ENCODE assay signal across 24 mouse cellular contexts in genomic region chr3:153308379-153308778, GRCm38 (mm10).
DNase-seq lines count a peak whose midpoint lies in the region; ATAC-seq and TF ChIP-seq lines count a peak whose summit lies in the region.
"Had no signal": no experiment of that assay in that cellular context is flagged by ENCODE, and none has a peak within 500 bp of the region (broad histone marks: within the 10 kb centered on the region; RNA-seq: fewer than 3 reads in every experiment).

No protein-coding gene starts in this region.

- no peak for TF ChIP-seq CTCF in CH12.LX (conservative IDR thresholded peaks at IDR 0.05 in 1 of 2, IDR thresholded peaks at IDR 0.05 in 1 of 2; ENCODE audit: low read depth in 2 of 2, low read length in 2 of 2)
- TF ChIP-seq CTCF in liver, postnatal 0 days (IDR thresholded peaks at IDR 0.05; ENCODE audit: low read depth) = no peak

- no peaks in the 10 kb centered on the region for H3K9me3 ChIP-seq in CH12.LX (replicated peaks; ENCODE audit: low read length)
- H3K9me3 ChIP-seq in liver, postnatal 0 days (ENCODE audit: low read length) = no peaks in the 10 kb centered on the region
- H3K9me3 ChIP-seq in kidney, embryonic 15.5 days (replicated peaks) = no peaks in the 10 kb centered on the region
- H3K9me3 ChIP-seq: forebrain, embryonic 13.5 days; hindbrain, embryonic 10.5 days; hindbrain, embryonic 13.5 days; intestine, embryonic 15.5 days had no signal

- H3K4me3 ChIP-seq in CH12.LX (replicated peaks in 1 of 3; ENCODE audit: low read depth in 2 of 3, low read length in 2 of 3, poor library complexity in 1 of 3) = no peak overlapping the region
- H3K4me3 ChIP-seq in liver, postnatal 0 days (ENCODE audit: low read depth, low read length) = no peak overlapping the region
- H3K4me3 ChIP-seq in kidney, embryonic 15.5 days (replicated peaks) = no peak overlapping the region
- H3K4me3 ChIP-seq: forebrain, embryonic 10.5 days; forebrain, embryonic 13.5 days; gastrocnemius, adult 2 months; hindbrain, embryonic 10.5 days; hindbrain, embryonic 13.5 days; intestine, embryonic 15.5 days had no signal

- H3K27me3 ChIP-seq in CH12.LX (replicated peaks) = no peaks in the 10 kb centered on the region
- H3K27me3 ChIP-seq in liver, postnatal 0 days (ENCODE audit: insufficient read depth, low read length) = no peaks in the 10 kb centered on the region
- no peaks in the 10 kb centered on the region for H3K27me3 ChIP-seq in kidney, embryonic 15.5 days
- H3K27me3 ChIP-seq: forebrain, embryonic 13.5 days; hindbrain, embryonic 13.5 days; intestine, embryonic 15.5 days had no signal

- peaks cover 0 to 6% of the 10 kb centered on the region in 2 experiments; a peak in 2 of 4 replicates for H3K4me1 ChIP-seq in CH12.LX (ENCODE audit: control insufficient read depth in 1 of 2, insufficient read depth in 2 of 2)
- H3K4me1 ChIP-seq in liver, postnatal 0 days (ENCODE audit: insufficient read depth) = peaks cover 3% of the 10 kb centered on the region; the same call in 1 of the 2 replicates
- peaks cover 7% of the 10 kb centered on the region; the same call in 1 of the 2 replicates for H3K4me1 ChIP-seq in kidney, embryonic 15.5 days
- H3K4me1 ChIP-seq: forebrain, embryonic 10.5 days; forebrain, embryonic 13.5 days; hindbrain, embryonic 10.5 days; intestine, embryonic 15.5 days had no signal

- no peak for TF ChIP-seq RAD21 in CH12.LX (IDR thresholded peaks at IDR 0.05; ENCODE audit: low read depth, low read length)

- in situ Hi-C loops in CH12.LX (cut with MboI; ENCODE audit: low pct_ligation_motif_present, low pct_unique_long_range_greater_than_20kb, low sequenced_read_pairs) = no loop called here

- no peaks in the 10 kb centered on the region for H3K36me3 ChIP-seq in CH12.LX (replicated peaks in 1 of 2; ENCODE audit: control insufficient read depth in 1 of 2, insufficient read depth in 1 of 2, low read length in 1 of 2)
- H3K36me3 ChIP-seq in liver, postnatal 0 days (replicated peaks; ENCODE audit: insufficient read depth, low read length) = no peaks in the 10 kb centered on the region
- H3K36me3 ChIP-seq in kidney, embryonic 15.5 days = no peaks in the 10 kb centered on the region
- H3K36me3 ChIP-seq: forebrain, embryonic 10.5 days; hindbrain, embryonic 10.5 days; hindbrain, embryonic 13.5 days; intestine, embryonic 15.5 days had no signal

- dilution Hi-C loops in CH12.LX (cut with MboI; ENCODE audit: extremely low pct_ligation_motif_present, extremely low pct_unique_long_range_greater_than_20kb, low sequenced_read_pairs) = no loop called here

- TF ChIP-seq POLR2A in CH12.LX (IDR thresholded peaks at IDR 0.05; ENCODE audit: low read depth, low read length) = no peak

- no peaks in the 10 kb centered on the region for H3K79me2 ChIP-seq in CH12.LX (replicated peaks; ENCODE audit: control insufficient read depth, extremely low read depth, insufficient read depth, poor library complexity, severe bottlenecking)

- no peak overlapping the region for H3K9ac ChIP-seq in CH12.LX (ENCODE audit: insufficient read depth, low read depth)
- H3K9ac ChIP-seq in liver, postnatal 0 days (replicated peaks) = no peak overlapping the region
- no peak overlapping the region for H3K9ac ChIP-seq in kidney, embryonic 15.5 days
- H3K9ac ChIP-seq: forebrain, embryonic 13.5 days; hindbrain, embryonic 13.5 days; intestine, embryonic 15.5 days had no signal

- 47% methylated on average over 4 of the region's 4 CpGs for WGBS in liver, postnatal 0 days (ENCODE audit: insufficient replicate concordance)
- WGBS in kidney, embryonic 15.5 days = 80% methylated on average over 4 of the region's 4 CpGs

- H3K27ac ChIP-seq in CH12.LX (ENCODE audit: insufficient read depth, low read depth) = no peak overlapping the region
- H3K27ac ChIP-seq in liver, postnatal 0 days (ENCODE audit: low read depth) = no peak overlapping the region
- H3K27ac ChIP-seq in kidney, embryonic 15.5 days = no peak overlapping the region
- H3K27ac ChIP-seq: forebrain, embryonic 10.5 days; gastrocnemius, adult 2 months; hindbrain, embryonic 10.5 days; hindbrain, embryonic 13.5 days; intestine, embryonic 15.5 days had no signal

- peak; percentile 39 to 59; a peak in 3 of 4 replicates for ATAC-seq in hematopoietic stem cell, adult 5-6 weeks (replicated peaks in 1 of 2; ENCODE audit: insufficient read depth in 1 of 2, low FRiP score in 2 of 2, low TSS enrichment in 1 of 2, low read depth in 1 of 2, poor library complexity in 2 of 2, severe bottlenecking in 2 of 2)
- no peak for ATAC-seq in liver, postnatal 0 days
- ATAC-seq in kidney, embryonic 15.5 days (replicated peaks; ENCODE audit: low FRiP score) = no peak
- ATAC-seq: forebrain, embryonic 13.5 days; forebrain, embryonic 16.5 days; hindbrain, embryonic 16.5 days; intestine, embryonic 15.5 days; Patski had no signal

- no peak overlapping the region for H3K4me2 ChIP-seq in CH12.LX (ENCODE audit: insufficient read depth, low read depth, poor library complexity, severe bottlenecking)
- no peak overlapping the region for H3K4me2 ChIP-seq in liver, postnatal 0 days (ENCODE audit: low read depth, low read length)
- H3K4me2 ChIP-seq in kidney, embryonic 15.5 days = no peak overlapping the region
- H3K4me2 ChIP-seq: forebrain, embryonic 13.5 days; heart, embryonic 11.5 days; hindbrain, embryonic 13.5 days; intestine, embryonic 15.5 days had no signal

- no peak for TF ChIP-seq EP300 in CH12.LX (IDR thresholded peaks at IDR 0.05; ENCODE audit: low read length)
- no peak for TF ChIP-seq EP300 in liver, postnatal 0 days (IDR thresholded peaks at IDR 0.05; ENCODE audit: low read depth)

- DNase-seq in CH12.LX (ENCODE audit: extremely low read depth) (peak; percentile 35), MEL-GATA-1-ER (ENCODE audit: extremely low read depth, low read depth) (peak; percentile 9)
- no peak for DNase-seq in adrenal gland, adult 8-10 months
- DNase-seq in liver, postnatal 0 days = no peak
- DNase-seq: adrenal gland, postnatal 25 days; B cell, adult 2 months; cerebellum, adult 11-12 months; cerebellum, adult 8-10 months; cerebellum, postnatal 10 days; cerebellum, postnatal 36 days; gastrocnemius, adult 2 months; gastrocnemius, postnatal 14 days; kidney, adult 11 months had no signal

TF ChIP-seq in CH12.LX, 34 proteins besides CTCF, POLR2A, EP300 and RAD21:
- no peak for TF ChIP-seq MXI1 (IDR thresholded peaks at IDR 0.05; ENCODE audit: low read depth, low read length)
- TF ChIP-seq ETS1 (conservative IDR thresholded peaks at IDR 0.05; ENCODE audit: low read depth, low read length) = no peak
- no peak for TF ChIP-seq NRF1 (IDR thresholded peaks at IDR 0.05; ENCODE audit: low read depth, low read length)
- no peak for TF ChIP-seq IRF4 (IDR thresholded peaks at IDR 0.05; ENCODE audit: low read depth, low read length)
- no peak for TF ChIP-seq HCFC1 (IDR thresholded peaks at IDR 0.05; ENCODE audit: low read depth, low read length)
- TF ChIP-seq MYC (IDR thresholded peaks at IDR 0.05; ENCODE audit: low read depth, low read length) = 0 out of 2 replicates have a peak, but pooled peaks have one; percentile 55
- no peak for TF ChIP-seq JUND (conservative IDR thresholded peaks at IDR 0.05; ENCODE audit: low read depth, low read length)
- TF ChIP-seq SIN3A (IDR thresholded peaks at IDR 0.05; ENCODE audit: low read length) = no peak
- TF ChIP-seq USF1 (IDR thresholded peaks at IDR 0.05; ENCODE audit: low read depth, low read length) = no peak
- TF ChIP-seq ZC3H11A (IDR thresholded peaks at IDR 0.05; ENCODE audit: low read depth, low read length) = no peak
- TF ChIP-seq ZKSCAN1 (IDR thresholded peaks at IDR 0.05; ENCODE audit: borderline replicate concordance, low read depth, low read length) = no peak
- TF ChIP-seq E2F4 (IDR thresholded peaks at IDR 0.05; ENCODE audit: insufficient replicate concordance, low read depth, low read length) = no peak
- peak; percentile 51 for TF ChIP-seq BHLHE40 (IDR thresholded peaks at IDR 0.05; ENCODE audit: low read depth, low read length)
- TF ChIP-seq MAZ (IDR thresholded peaks at IDR 0.05; ENCODE audit: low read depth, low read length) = no peak
- TF ChIP-seq SMC3 (IDR thresholded peaks at IDR 0.05; ENCODE audit: low read depth, low read length) = no peak
- TF ChIP-seq UBTF (IDR thresholded peaks at IDR 0.05; ENCODE audit: low read depth, low read length) = no peak

Comparison
In these comparisons a context has a peak if more than half of its experiments do, and no peak if none do; other contexts are left out.
1. DNase-seq: peak in CH12.LX (single experiment) and MEL-GATA-1-ER (single experiment); none in adrenal gland, adult 8-10 months (single experiment) and liver, postnatal 0 days (single experiment).
2. ATAC-seq: peak in hematopoietic stem cell, adult 5-6 weeks (2 of 2); none in liver, postnatal 0 days (single experiment) and kidney, embryonic 15.5 days (single experiment).